Mouse (Mus musculus) heart, embryonic 14.5 days (tissue): ENCODE data around the gene Ranbp10. TPM values are rescaled to one million over a fixed set of nuclear protein-coding genes. Genes with fewer than 3 reads are reported as not detected.

Source experiments
- polyA plus RNA-seq: library from polyadenylated mRNA; unstranded; fragments of >200 nt; fragmentation: Nextera tagmentation; extraction: Ambion mirVana; gene quantifications from 2 replicates; pipeline ENCODE4 v1.2.1, GENCODE M21; 2014

Ranbp10 gene
- polyA plus RNA-seq, 1 experiment from 2014 or later: 11.5 TPM

Other genes starting within 250 kb of the Ranbp10 start
- gene Ripor1, start 222.1 kb downstream of the Ranbp10 start, polyA plus RNA-seq: 25.7 and 25.8 TPM in 2 replicates
- 54.7 and 62.5 TPM in 2 replicates for gene Ctcf, start 190.8 kb downstream of the Ranbp10 start, polyA plus RNA-seq
- gene Agrp, start 190.0 kb downstream of the Ranbp10 start, polyA plus RNA-seq: 0.54 TPM in 2 replicates
- gene Carmil2, start 141.1 kb downstream of the Ranbp10 start, polyA plus RNA-seq: 0.36 and 0.41 TPM in 2 replicates
- gene Acd, start 126.2 kb downstream of the Ranbp10 start, polyA plus RNA-seq: 39.7 and 41.7 TPM in 2 replicates
- gene Pard6a, start 126.2 kb downstream of the Ranbp10 start, polyA plus RNA-seq: 12.9 and 17.3 TPM in 2 replicates
- not detected in 2 replicates for gene 4933405L10Rik, start 119.7 kb downstream of the Ranbp10 start, polyA plus RNA-seq
- 9.3 and 10.1 TPM in 2 replicates for gene Enkd1, start 119.1 kb downstream of the Ranbp10 start, polyA plus RNA-seq
- gene Gfod2, start 68.7 kb downstream of the Ranbp10 start, polyA plus RNA-seq: 6.8 and 8.9 TPM in 2 replicates
- not detected in 2 replicates for gene Tsnaxip1, start 381 bp upstream of the Ranbp10 start, polyA plus RNA-seq
- gene Cenpt, start 25.9 kb upstream of the Ranbp10 start, polyA plus RNA-seq: 34.7 and 37.2 TPM in 2 replicates
- gene Thap11, start 27.8 kb upstream of the Ranbp10 start, polyA plus RNA-seq: 41.9 and 42.5 TPM in 2 replicates
- gene Nutf2, start 33.2 kb upstream of the Ranbp10 start, polyA plus RNA-seq: 190 and 205 TPM in 2 replicates
- gene Edc4, start 53.5 kb upstream of the Ranbp10 start, polyA plus RNA-seq: 24.0 and 27.7 TPM in 2 replicates
- gene Nrn1l, start 66.2 kb upstream of the Ranbp10 start, polyA plus RNA-seq: 1.1 and 1.2 TPM in 2 replicates
- 17.6 and 18.6 TPM in 2 replicates for gene Pskh1, start 73.1 kb upstream of the Ranbp10 start, polyA plus RNA-seq
- 0.43 and 1.1 TPM in 2 replicates for gene Ctrl, start 106.5 kb upstream of the Ranbp10 start, polyA plus RNA-seq
- gene Psmb10, start 111.1 kb upstream of the Ranbp10 start, polyA plus RNA-seq: 73.7 and 74.2 TPM in 2 replicates
- gene Lcat, start 116.0 kb upstream of the Ranbp10 start, polyA plus RNA-seq: 1.2 and 1.3 TPM in 2 replicates
- 32.7 and 38.4 TPM in 2 replicates for gene Slc12a4, start 138.7 kb upstream of the Ranbp10 start, polyA plus RNA-seq
- gene Dpep3, start 152.1 kb upstream of the Ranbp10 start, polyA plus RNA-seq: not detected in 2 replicates
- 13.5 and 15.2 TPM in 2 replicates for gene Dus2, start 164.0 kb upstream of the Ranbp10 start, polyA plus RNA-seq
- gene Dpep2nb, start 178.6 kb upstream of the Ranbp10 start, polyA plus RNA-seq: 0.24 TPM in 1 of 2 replicates, not detected in the other
- gene Ddx28, start 184.5 kb upstream of the Ranbp10 start, polyA plus RNA-seq: 11.6 and 13.1 TPM in 2 replicates
- gene Nfatc3, start 231.5 kb upstream of the Ranbp10 start, polyA plus RNA-seq: 4.5 and 4.7 TPM in 2 replicates